Mouse (Mus musculus) lung, postnatal 4 days (tissue): ENCODE results near the gene H2-T23.
"Not testable (repeated sequence)": the region's sequence is repeated elsewhere in the genome, so short reads cannot be mapped to it uniquely, and the experiment has no call there.

ENCODE experiments used
- DNase-seq, 2 experiments: peaks; one replicate each; pipeline ENCODE4 v3.0.0; 2021

The H2-T23 gene

GRCm38 (mm10) chr17:36022922-36023321 lies 9.7 kb downstream of the H2-T23 start:
- DNase-seq, result no peak

GRCm38 (mm10) chr17:36022098-36022497 lies 10.6 kb downstream of the H2-T23 start:
- no peak for DNase-seq

- DNase-seq, result no peak
Measured at GRCm38 (mm10) chr17:36021309-36021708, 11.3 kb downstream of the H2-T23 start.

GRCm38 (mm10) chr17:36020191-36021073 lies 12.2 kb downstream of the H2-T23 start, which contains the start of gene H2-T24:
H2-T24 (minus strand) TSS chr17:36020560.
- peak; percentile 84 to 88 for DNase-seq

GRCm38 (mm10) chr17:36019519-36019918 lies 13.1 kb downstream of the H2-T23 start:
- DNase-seq, result no peak

GRCm38 (mm10) chr17:36018979-36019378 lies 13.7 kb downstream of the H2-T23 start:
- peak; percentile 25 to 48 for DNase-seq

- no peak for DNase-seq
Measured at GRCm38 (mm10) chr17:36017046-36017445, 15.6 kb downstream of the H2-T23 start.

GRCm38 (mm10) chr17:36014977-36015376 lies 17.7 kb downstream of the H2-T23 start:
- no peak for DNase-seq

GRCm38 (mm10) chr17:36004409-36004808 lies 28.2 kb downstream of the H2-T23 start:
- DNase-seq, result not testable (repeated sequence)

- DNase-seq, result no peak
Measured at GRCm38 (mm10) chr17:36003331-36003730, 29.3 kb downstream of the H2-T23 start.

GRCm38 (mm10) chr17:36001966-36002365 lies 30.7 kb downstream of the H2-T23 start:
- no peak for DNase-seq

- DNase-seq, result no peak
Measured at GRCm38 (mm10) chr17:36001121-36001897, 31.3 kb downstream of the H2-T23 start.

- no peak for DNase-seq
Measured at GRCm38 (mm10) chr17:36000349-36000748, 32.3 kb downstream of the H2-T23 start.

- DNase-seq, result no peak
Measured at GRCm38 (mm10) chr17:35999356-35999755, 33.3 kb downstream of the H2-T23 start.

GRCm38 (mm10) chr17:35998545-35999305 lies 33.9 kb downstream of the H2-T23 start:
- DNase-seq, result no peak

GRCm38 (mm10) chr17:35997713-35998510 lies 34.7 kb downstream of the H2-T23 start:
- DNase-seq, result peak in 1 of 2 experiments; percentile 46

GRCm38 (mm10) chr17:35996949-35997348 lies 35.7 kb downstream of the H2-T23 start:
- DNase-seq, result peak; percentile 90 to 98

GRCm38 (mm10) chr17:35994879-35995240 lies 37.8 kb downstream of the H2-T23 start:
- DNase-seq, result no peak

GRCm38 (mm10) chr17:35994175-35994878 lies 38.3 kb downstream of the H2-T23 start:
- DNase-seq, result peak; percentile 84 to 86

- peak; percentile 82 to 88 for DNase-seq
Measured at GRCm38 (mm10) chr17:35993675-35994074, 39.0 kb downstream of the H2-T23 start.

GRCm38 (mm10) chr17:35991781-35992180 lies 40.9 kb downstream of the H2-T23 start:
- peak; percentile 33 to 66 for DNase-seq
